Mouse (Mus musculus) erythroblast, adult 5-6 weeks (primary cell): ENCODE results near the gene Ank2. TPM values are rescaled to one million over a fixed set of nuclear protein-coding genes. Genes with fewer than 3 reads are reported as not detected.

ENCODE experiments used
- ATAC-seq: replicated peaks from 2 replicates; pipeline ENCODE4 v1.8.0; 2016; ENCODE audit warnings: moderate number of reproducible peaks, mild to moderate bottlenecking, moderate TSS enrichment, inconsistent platforms; ENCODE audit not compliant: poor library complexity, low FRiP score, severe bottlenecking
- total RNA-seq, 2 experiments: library from RNA; stranded (forward) in 1 of 2; stranded (reverse) in 1 of 2; fragments of 150-400 nt in 1 of 2; fragments of 200-764, 138-1000 nt in 1 of 2; gene quantifications; 2 replicates each; pipeline versions ENCODE4 v1.2.3 to v1.2.4; 2015 to 2017; ENCODE audit warnings: low replicate concordance in 2 of 2

Gene Ank2
- total RNA-seq, 2 experiments from 2014 or later, result 0.34 TPM; not detected in 1

GRCm38 (mm10) chr3:127208871-127209270, 290.3 kb downstream of the Ank2 start:
- no peak for ATAC-seq

- ATAC-seq, result no peak
Measured at GRCm38 (mm10) chr3:127205883-127206434, 293.2 kb downstream of the Ank2 start.

GRCm38 (mm10) chr3:127202484-127203115, 296.6 kb downstream of the Ank2 start:
- ATAC-seq, result no peak

- no peak for ATAC-seq
Measured at GRCm38 (mm10) chr3:127200789-127201188, 298.4 kb downstream of the Ank2 start.

- ATAC-seq, result no peak
Measured at GRCm38 (mm10) chr3:127199112-127199665, 300.0 kb downstream of the Ank2 start.

- ATAC-seq, result no peak
Measured at GRCm38 (mm10) chr3:127198656-127199055, 300.5 kb downstream of the Ank2 start.

- no peak for ATAC-seq
Measured at GRCm38 (mm10) chr3:127188789-127189128, 310.4 kb downstream of the Ank2 start.

- no peak for ATAC-seq
Measured at GRCm38 (mm10) chr3:127188086-127188788, 310.9 kb downstream of the Ank2 start.

GRCm38 (mm10) chr3:127187081-127187480, 312.1 kb downstream of the Ank2 start:
- ATAC-seq, result no peak

GRCm38 (mm10) chr3:127186239-127186638, 312.9 kb downstream of the Ank2 start:
- ATAC-seq, result no peak

GRCm38 (mm10) chr3:127183998-127184753, 315.0 kb downstream of the Ank2 start:
- no peak for ATAC-seq

GRCm38 (mm10) chr3:127172697-127173096, 326.5 kb downstream of the Ank2 start:
- ATAC-seq, result no peak

- ATAC-seq, result no peak
Measured at GRCm38 (mm10) chr3:127170246-127170645, 328.9 kb downstream of the Ank2 start.

GRCm38 (mm10) chr3:127169114-127169513, 330.0 kb downstream of the Ank2 start:
- ATAC-seq, result no peak

GRCm38 (mm10) chr3:127163749-127164148, 335.4 kb downstream of the Ank2 start:
- ATAC-seq, result no peak

- no peak for ATAC-seq
Measured at GRCm38 (mm10) chr3:127161998-127162712, 337.0 kb downstream of the Ank2 start.

GRCm38 (mm10) chr3:127161085-127161837, 337.9 kb downstream of the Ank2 start:
- no peak for ATAC-seq

- ATAC-seq, result no peak
Measured at GRCm38 (mm10) chr3:127157706-127158105, 341.4 kb downstream of the Ank2 start.

GRCm38 (mm10) chr3:127156080-127156479, 343.1 kb downstream of the Ank2 start:
- ATAC-seq, result no peak
